Mouse (Mus musculus): Measurements from ENCODE around the gene P3h4.

- TF ChIP-seq USF1 (IDR thresholded peaks at IDR 0.05; ENCODE audit: low read depth, low read length) (no peak), GABPA (IDR thresholded peaks at IDR 0.05; ENCODE audit: insufficient replicate concordance, low read depth, low read length) (no peak), TCF12 (IDR thresholded peaks at IDR 0.05; ENCODE audit: low read depth, low read length) (peak; percentile 67; the same call in 1 of the 2 replicates), CTCF (conservative IDR thresholded peaks at IDR 0.05 in 1 of 2, IDR thresholded peaks at IDR 0.05 in 1 of 2; ENCODE audit: low read depth in 2 of 2, low read length in 2 of 2) (no peak), MAZ (IDR thresholded peaks at IDR 0.05; ENCODE audit: low read depth, low read length) (no peak; the same call in 1 of the 2 replicates), POLR2AphosphoS2 (IDR thresholded peaks at IDR 0.05; ENCODE audit: low read depth, low read length) (no peak), POLR2A (IDR thresholded peaks at IDR 0.05; ENCODE audit: low read depth, low read length) (peak; percentile 77), MEF2A (IDR thresholded peaks at IDR 0.05; ENCODE audit: borderline replicate concordance, low read depth, low read length) (0 out of 2 replicates have a peak, but pooled peaks have one; percentile 32), TBP (conservative IDR thresholded peaks at IDR 0.05; ENCODE audit: low read depth, low read length) (0 out of 2 replicates have a peak, but pooled peaks have one; percentile 51)
Observed at GRCm38 (mm10) chr11:100397600-100398389, 16.8 kb downstream of the P3h4 start, which contains the start of gene Jup.
